Mouse (Mus musculus) bone marrow, adult 2 months (tissue): ENCODE data around the gene Gm136.

ENCODE experiments used
- CTCF ChIP-seq: fragments of 200-500 bp; IDR thresholded peaks from 2 replicates; pipeline ENCODE4 v1.5.1; 2011; ENCODE audit warnings: low read length, control low read depth; ENCODE audit not compliant: control insufficient read depth, insufficient read depth
- POLR2A ChIP-seq: fragments of 200-500 bp; IDR thresholded peaks from 2 replicates; pipeline ENCODE4 v1.6.1; 2011; ENCODE audit warnings: low read depth, mild to moderate bottlenecking, control low read depth, low read length, borderline replicate concordance; ENCODE audit not compliant: control insufficient read depth

GRCm38 (mm10) chr4:34734461-34734860 is 21.6 kb downstream of the Gm136 start:
- TF ChIP-seq CTCF: no peak
- no peak for TF ChIP-seq POLR2A
